8 mouse cellular contexts compared by ENCODE assay signal in genomic region chr17:84274163-84274562, GRCm38 (mm10).
DNase-seq lines count a peak whose midpoint lies in the region; ATAC-seq lines count a peak whose summit lies in the region.

No protein-coding gene starts in this region.

- H3K4me3 ChIP-seq in limb, embryonic 12.5 days (replicated peaks), result no peak overlapping the region

- intact Hi-C loops in left cerebral cortex, postnatal 36 days (cut with DNase I), result loop anchor here (5.0 kb wide), 1 partner anchor 48 kb away; no protein-coding TSS in a partner anchor

- DNase-seq in frontal cortex, postnatal 25 days (ENCODE audit: low spot score in 2 of 2), result no peak
- DNase-seq in thymus, postnatal 4 days, result peak; percentile 17
- no peak for DNase-seq in thymus, postnatal 0 days (ENCODE audit: low spot score)
- no peak for DNase-seq in left cerebral cortex, postnatal 36 days (ENCODE audit: low spot score in 2 of 2)

- peak; percentile 26; the same call in 1 of the 2 replicates for ATAC-seq in frontal cortex, adult (ENCODE audit: low TSS enrichment)
- ATAC-seq in limb, embryonic 12.5 days (ENCODE audit: insufficient number of reproducible peaks, insufficient read depth, low FRiP score, low TSS enrichment, low read depth), result no peak; the same call in 1 of the 2 replicates
- ATAC-seq in monocyte, adult 5-6 weeks (replicated peaks; ENCODE audit: insufficient number of reproducible peaks, low FRiP score, low TSS enrichment, poor library complexity, severe bottlenecking), result no peak
- no peak for ATAC-seq in granulocyte monocyte progenitor cell, adult 5-6 weeks (replicated peaks; ENCODE audit: poor library complexity, severe bottlenecking)

- peaks cover 16% of the 10 kb centered on the region; the same call in 1 of the 2 replicates for H3K36me3 ChIP-seq in limb, embryonic 12.5 days

- no peaks in the 10 kb centered on the region for H3K9me3 ChIP-seq in limb, embryonic 12.5 days

- peaks cover 55% of the 10 kb centered on the region for H3K4me1 ChIP-seq in limb, embryonic 12.5 days (replicated peaks)

- H3K4me2 ChIP-seq in limb, embryonic 12.5 days, result no peak overlapping the region

- peak overlapping the region; percentile 91 for H3K27ac ChIP-seq in limb, embryonic 12.5 days

- H3K27me3 ChIP-seq in limb, embryonic 12.5 days, result no peaks in the 10 kb centered on the region

- 24% methylated on average over 6 of the region's 6 CpGs for WGBS in limb, embryonic 12.5 days

- no peak overlapping the region for H3K9ac ChIP-seq in limb, embryonic 12.5 days (replicated peaks)
